Mouse (Mus musculus) ES-Bruce4 (cell line): ENCODE results near the gene Bcar1.

ENCODE experiments used
- CTCF ChIP-seq: IDR thresholded peaks from one replicate; pipeline ENCODE4 v1.8.1; 2011; ENCODE audit warnings: low read depth, low read length
- EP300 ChIP-seq: IDR thresholded peaks from 2 replicates; pipeline ENCODE4 v1.6.1; 2011; ENCODE audit warnings: low read depth, low read length; ENCODE audit not compliant: insufficient read depth
- POLR2A ChIP-seq: IDR thresholded peaks from one replicate; pipeline ENCODE4 v1.8.1; 2011; ENCODE audit warnings: low read length; ENCODE audit not compliant: insufficient read depth

DNA sequence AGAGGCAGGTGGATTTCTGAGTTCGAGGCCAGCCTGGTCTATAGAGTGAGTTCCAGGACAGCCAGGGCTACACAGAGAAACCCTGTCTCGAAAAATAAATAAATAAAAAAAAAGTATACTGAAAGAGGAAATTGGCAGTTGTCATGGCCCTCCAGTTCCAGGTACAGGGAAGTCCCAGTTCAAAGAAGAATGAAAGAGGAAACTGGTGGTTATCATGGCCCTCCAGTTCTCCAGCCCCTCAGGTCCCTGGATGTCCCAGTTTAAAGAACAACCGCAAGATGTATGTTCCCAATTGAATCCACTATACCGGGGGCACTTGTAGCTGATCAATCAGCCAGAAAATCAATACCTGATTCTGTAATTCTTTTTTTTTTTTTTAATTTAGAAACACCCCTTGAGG is 32.9 kb upstream of the Bcar1 start:
- TF ChIP-seq POLR2A (no peak), CTCF (no peak), EP300 (no peak)
